Mouse (Mus musculus) lung, postnatal 10 days (tissue): ENCODE results near the gene Cln3.

ENCODE experiments used
- DNase-seq: peaks from one replicate; pipeline ENCODE4 v3.0.0; 2021

Cln3 gene

GRCm38 (mm10) chr7:126594862-126595561 lies 9.4 kb upstream of the Cln3 start, which contains the start of gene Il27:
TSS of gene Il27 (minus strand) at chr7:126594941.
- no peak for DNase-seq

GRCm38 (mm10) chr7:126587779-126588178 lies 2.2 kb upstream of the Cln3 start:
- peak; percentile 91 for DNase-seq

GRCm38 (mm10) chr7:126586839-126587238 lies 1.2 kb upstream of the Cln3 start:
- peak; percentile 71 for DNase-seq

GRCm38 (mm10) chr7:126584506-126584977 lies 1.1 kb downstream of the Cln3 start, which contains the start of gene Apobr:
TSS of gene Apobr (plus strand) at chr7:126584942.
- DNase-seq: no peak

GRCm38 (mm10) chr7:126583761-126584160 lies 1.9 kb downstream of the Cln3 start:
- no peak for DNase-seq

GRCm38 (mm10) chr7:126583251-126583709 lies 2.3 kb downstream of the Cln3 start:
- DNase-seq: peak; percentile 91

GRCm38 (mm10) chr7:126582759-126583158 lies 2.9 kb downstream of the Cln3 start:
- peak; percentile 55 for DNase-seq

- no peak for DNase-seq
Observed at GRCm38 (mm10) chr7:126581661-126582060, 4.0 kb downstream of the Cln3 start.

- DNase-seq: peak; percentile 61
Observed at GRCm38 (mm10) chr7:126579172-126579571, 6.4 kb downstream of the Cln3 start.

GRCm38 (mm10) chr7:126576946-126577345 lies 8.7 kb downstream of the Cln3 start:
- peak; percentile 69 for DNase-seq

GRCm38 (mm10) chr7:126566094-126566765 lies 19.4 kb downstream of the Cln3 start, which contains the start of gene Eif3c:
TSS of gene Eif3c (minus strand) at chr7:126566411.
- peak; percentile 92 for DNase-seq

- peak; percentile 44 for DNase-seq
Observed at GRCm38 (mm10) chr7:126565693-126566092, 19.9 kb downstream of the Cln3 start.

GRCm38 (mm10) chr7:126556635-126557034 lies 29.0 kb downstream of the Cln3 start:
- DNase-seq: no peak

- DNase-seq: no peak
Observed at GRCm38 (mm10) chr7:126554796-126555195, 30.8 kb downstream of the Cln3 start.

GRCm38 (mm10) chr7:126545631-126546030 lies 40.0 kb downstream of the Cln3 start:
- DNase-seq: no peak

- no peak for DNase-seq
Observed at GRCm38 (mm10) chr7:126541661-126542060, 44.0 kb downstream of the Cln3 start.

GRCm38 (mm10) chr7:126537820-126538585 lies 47.6 kb downstream of the Cln3 start:
- peak; percentile 25 for DNase-seq

GRCm38 (mm10) chr7:126536466-126536865 lies 49.2 kb downstream of the Cln3 start:
- DNase-seq: no peak

- peak; percentile 10 for DNase-seq
Observed at GRCm38 (mm10) chr7:126535766-126536165, 49.9 kb downstream of the Cln3 start.

GRCm38 (mm10) chr7:126533434-126533833 lies 52.2 kb downstream of the Cln3 start:
- DNase-seq: no peak

GRCm38 (mm10) chr7:126528166-126528577 lies 57.4 kb downstream of the Cln3 start:
- DNase-seq: peak; percentile 53

GRCm38 (mm10) chr7:126523316-126523715 lies 62.3 kb downstream of the Cln3 start:
- DNase-seq: no peak
